In genomic region chr13:41880525-41880924, GRCm38 (mm10) we compare ENCODE assay signal across 20 mouse cellular contexts. TPM values are rescaled to one million over a fixed set of nuclear protein-coding genes. Genes with fewer than 3 reads are reported as not detected.
DNase-seq lines count a peak whose midpoint lies in the region; ATAC-seq and TF ChIP-seq lines count a peak whose summit lies in the region.
"Had no signal": no experiment of that assay in that cellular context is flagged by ENCODE, and none has a peak within 500 bp of the region (broad histone marks: within the 10 kb centered on the region; RNA-seq: fewer than 3 reads in every experiment).

No protein-coding gene starts in this region.

- H3K4me1 ChIP-seq in liver, postnatal 0 days (ENCODE audit: insufficient read depth), result peaks cover 11% of the 10 kb centered on the region; the same call in 1 of the 2 replicates
- H3K4me1 ChIP-seq in liver, embryonic 11.5 days (replicated peaks; ENCODE audit: control insufficient read depth, insufficient read depth, low read length), result no peaks in the 10 kb centered on the region
- peaks cover 18 to 60% of the 10 kb centered on the region in 2 experiments for H3K4me1 ChIP-seq in CH12.LX (ENCODE audit: control insufficient read depth in 1 of 2, insufficient read depth in 2 of 2)
- H3K4me1 ChIP-seq: embryonic facial prominence, embryonic 10.5 days; embryonic facial prominence, embryonic 12.5 days; forebrain, embryonic 13.5 days; forebrain, embryonic 15.5 days had no signal

- TF ChIP-seq EP300 in liver, postnatal 0 days (IDR thresholded peaks at IDR 0.05; ENCODE audit: low read depth), result no peak
- peak; percentile 96 for TF ChIP-seq EP300 in CH12.LX (IDR thresholded peaks at IDR 0.05; ENCODE audit: low read length)

- H3K9me3 ChIP-seq in liver, postnatal 0 days (ENCODE audit: low read length), result no peaks in the 10 kb centered on the region
- H3K9me3 ChIP-seq in liver, embryonic 11.5 days (ENCODE audit: control insufficient read depth, low read length), result no peaks in the 10 kb centered on the region
- no peaks in the 10 kb centered on the region for H3K9me3 ChIP-seq in CH12.LX (replicated peaks; ENCODE audit: low read length)
- H3K9me3 ChIP-seq: embryonic facial prominence, embryonic 10.5 days; embryonic facial prominence, embryonic 12.5 days; forebrain, embryonic 13.5 days; forebrain, embryonic 15.5 days had no signal

- no peaks in the 10 kb centered on the region for H3K79me2 ChIP-seq in CH12.LX (replicated peaks; ENCODE audit: control insufficient read depth, extremely low read depth, insufficient read depth, poor library complexity, severe bottlenecking)

- H3K27ac ChIP-seq in liver, postnatal 0 days (ENCODE audit: low read depth), result peak overlapping the region; percentile 39; the same call in 1 of the 2 replicates
- no peak overlapping the region for H3K27ac ChIP-seq in liver, embryonic 11.5 days (ENCODE audit: low read depth, low read length)
- H3K27ac ChIP-seq in CH12.LX (ENCODE audit: insufficient read depth, low read depth), result peak overlapping the region; percentile 15; the same call in 1 of the 2 replicates
- H3K27ac ChIP-seq: embryonic facial prominence, embryonic 10.5 days; embryonic facial prominence, embryonic 12.5 days; forebrain, embryonic 13.5 days; forebrain, embryonic 15.5 days had no signal

- no peak for DNase-seq in liver, postnatal 0 days
- DNase-seq in liver, embryonic 11.5 days (ENCODE audit: low spot score), result no peak
- DNase-seq in CH12.LX (ENCODE audit: extremely low read depth), result peak; percentile 65
- DNase-seq in splenic B cell, adult 2 months (ENCODE audit: low read depth, low spot score), result peak; percentile 19
- no peak for DNase-seq in retina, embryonic 14.5 days (ENCODE audit: low spot score)
- DNase-seq in urinary bladder, postnatal 14 days (ENCODE audit: low spot score), result no peak
- DNase-seq: B cell, adult 2 months; cerebellum, adult 11 months; cerebellum, adult 18-20 months; cerebellum, adult 8-10 months; cerebellum, adult 9-11 months; cerebellum, postnatal 36 days; forebrain, postnatal 0 days had no signal

- TF ChIP-seq POLR2A in CH12.LX (IDR thresholded peaks at IDR 0.05; ENCODE audit: low read depth, low read length), result no peak

- no peak overlapping the region for H3K4me2 ChIP-seq in liver, postnatal 0 days (ENCODE audit: low read depth, low read length)
- H3K4me2 ChIP-seq in liver, embryonic 11.5 days, result no peak overlapping the region
- H3K4me2 ChIP-seq in CH12.LX (ENCODE audit: insufficient read depth, low read depth, poor library complexity, severe bottlenecking), result no peak overlapping the region
- H3K4me2 ChIP-seq: embryonic facial prominence, embryonic 12.5 days; forebrain, embryonic 13.5 days; forebrain, embryonic 15.5 days had no signal

- H3K4me3 ChIP-seq in liver, postnatal 0 days (ENCODE audit: low read depth, low read length), result no peak overlapping the region
- H3K4me3 ChIP-seq in liver, embryonic 11.5 days (ENCODE audit: low read depth, low read length), result no peak overlapping the region
- H3K4me3 ChIP-seq in CH12.LX (replicated peaks in 1 of 3; ENCODE audit: low read depth in 2 of 3, low read length in 2 of 3, poor library complexity in 1 of 3), result no peak overlapping the region
- H3K4me3 ChIP-seq: embryonic facial prominence, embryonic 10.5 days; embryonic facial prominence, embryonic 12.5 days; forebrain, embryonic 13.5 days; forebrain, embryonic 15.5 days had no signal

- TF ChIP-seq CTCF in liver, postnatal 0 days (IDR thresholded peaks at IDR 0.05; ENCODE audit: low read depth), result no peak
- no peak for TF ChIP-seq CTCF in CH12.LX (conservative IDR thresholded peaks at IDR 0.05 in 1 of 2, IDR thresholded peaks at IDR 0.05 in 1 of 2; ENCODE audit: low read depth in 2 of 2, low read length in 2 of 2)

- no peak overlapping the region for H3K9ac ChIP-seq in liver, postnatal 0 days (replicated peaks)
- no peak overlapping the region for H3K9ac ChIP-seq in liver, embryonic 11.5 days (ENCODE audit: low read depth, low read length)
- no peak overlapping the region for H3K9ac ChIP-seq in CH12.LX (ENCODE audit: insufficient read depth, low read depth)
- H3K9ac ChIP-seq: embryonic facial prominence, embryonic 12.5 days; forebrain, embryonic 13.5 days; forebrain, embryonic 15.5 days; forebrain, postnatal 0 days had no signal

- ATAC-seq in liver, postnatal 0 days, result no peak
- ATAC-seq in liver, embryonic 11.5 days (replicated peaks; ENCODE audit: low FRiP score), result no peak
- ATAC-seq: CD4-positive, CD25-positive, alpha-beta regulatory T cell, adult 4 months; forebrain, embryonic 13.5 days; forebrain, embryonic 15.5 days; forebrain, postnatal 0 days had no signal

- dilution Hi-C loops in CH12.LX (cut with MboI; ENCODE audit: extremely low pct_ligation_motif_present, extremely low pct_unique_long_range_greater_than_20kb, low sequenced_read_pairs), result no loop called here

- in situ Hi-C loops in CH12.LX (cut with MboI; ENCODE audit: low pct_ligation_motif_present, low pct_unique_long_range_greater_than_20kb, low sequenced_read_pairs), result loop anchor here (10.0 kb wide), 1 partner anchor 116 kb away; no protein-coding TSS in a partner anchor

- no peak; the same call in none of the 2 replicates for TF ChIP-seq RAD21 in CH12.LX (IDR thresholded peaks at IDR 0.05; ENCODE audit: low read depth, low read length)

- no peaks in the 10 kb centered on the region for H3K36me3 ChIP-seq in liver, postnatal 0 days (replicated peaks; ENCODE audit: insufficient read depth, low read length)
- no peaks in the 10 kb centered on the region for H3K36me3 ChIP-seq in liver, embryonic 11.5 days (ENCODE audit: control insufficient read depth, insufficient read depth, low read length)
- peaks cover 0 to 1% of the 10 kb centered on the region in 2 experiments for H3K36me3 ChIP-seq in CH12.LX (replicated peaks in 1 of 2; ENCODE audit: control insufficient read depth in 1 of 2, insufficient read depth in 1 of 2, low read length in 1 of 2)
- H3K36me3 ChIP-seq in splenic B cell, adult 2 months (ENCODE audit: control insufficient read depth, insufficient read depth, low read length, poor library complexity, severe bottlenecking), result no peaks in the 10 kb centered on the region
- H3K36me3 ChIP-seq: embryonic facial prominence, embryonic 10.5 days; embryonic facial prominence, embryonic 12.5 days; forebrain, embryonic 15.5 days had no signal

- H3K27me3 ChIP-seq in liver, postnatal 0 days (ENCODE audit: insufficient read depth, low read length), result no peaks in the 10 kb centered on the region
- no peaks in the 10 kb centered on the region for H3K27me3 ChIP-seq in liver, embryonic 11.5 days (replicated peaks; ENCODE audit: control insufficient read depth, insufficient read depth, low read length)
- H3K27me3 ChIP-seq in CH12.LX (replicated peaks), result no peaks in the 10 kb centered on the region
- no peaks in the 10 kb centered on the region for H3K27me3 ChIP-seq in splenic B cell, adult 2 months (ENCODE audit: control insufficient read depth, insufficient read depth, low read length, poor library complexity, severe bottlenecking)
- H3K27me3 ChIP-seq: embryonic facial prominence, embryonic 12.5 days; forebrain, embryonic 13.5 days; forebrain, embryonic 15.5 days had no signal

TF ChIP-seq in CH12.LX, 34 proteins besides CTCF, POLR2A, EP300 and RAD21 (continues in another document):
- no peak for TF ChIP-seq ZKSCAN1 (IDR thresholded peaks at IDR 0.05; ENCODE audit: borderline replicate concordance, low read depth, low read length)
- TF ChIP-seq ETS1 (conservative IDR thresholded peaks at IDR 0.05; ENCODE audit: low read depth, low read length), result peak; percentile 94
- no peak for TF ChIP-seq ZC3H11A (IDR thresholded peaks at IDR 0.05; ENCODE audit: low read depth, low read length)
- TF ChIP-seq IRF4 (IDR thresholded peaks at IDR 0.05; ENCODE audit: low read depth, low read length), result peak; percentile 91
- TF ChIP-seq JUND (conservative IDR thresholded peaks at IDR 0.05; ENCODE audit: low read depth, low read length), result peak; percentile 66
- peak; percentile 52; the same call in 1 of the 2 replicates for TF ChIP-seq MAFK (IDR thresholded peaks at IDR 0.05; ENCODE audit: insufficient replicate concordance, low read length)
- peak; percentile 67 for TF ChIP-seq CHD2 (IDR thresholded peaks at IDR 0.05; ENCODE audit: low read length)
- TF ChIP-seq PAX5 (IDR thresholded peaks at IDR 0.05; ENCODE audit: low read length), result no peak
- TF ChIP-seq MYC (IDR thresholded peaks at IDR 0.05; ENCODE audit: low read depth, low read length), result no peak
- TF ChIP-seq KAT2A (IDR thresholded peaks at IDR 0.05; ENCODE audit: insufficient replicate concordance, low read length), result no peak
- TF ChIP-seq TBP (conservative IDR thresholded peaks at IDR 0.05; ENCODE audit: low read depth, low read length), result no peak
- no peak for TF ChIP-seq CHD1 (IDR thresholded peaks at IDR 0.05; ENCODE audit: low read depth, low read length)
- TF ChIP-seq ZNF384 (IDR thresholded peaks at IDR 0.05; ENCODE audit: low read depth, low read length), result 0 out of 2 replicates have a peak, but pooled peaks have one; percentile 32
- TF ChIP-seq SMC3 (IDR thresholded peaks at IDR 0.05; ENCODE audit: low read depth, low read length), result peak; percentile 15; the same call in 1 of the 2 replicates
- no peak for TF ChIP-seq USF2 (conservative IDR thresholded peaks at IDR 0.05; ENCODE audit: low read depth, low read length)
- TF ChIP-seq MXI1 (IDR thresholded peaks at IDR 0.05; ENCODE audit: low read depth, low read length), result no peak
- TF ChIP-seq SIN3A (IDR thresholded peaks at IDR 0.05; ENCODE audit: low read length), result no peak
- no peak for TF ChIP-seq POLR2AphosphoS2 (IDR thresholded peaks at IDR 0.05; ENCODE audit: low read depth, low read length)
- no peak for TF ChIP-seq NELFE (IDR thresholded peaks at IDR 0.05; ENCODE audit: low read depth, low read length)
- TF ChIP-seq ZMIZ1 (IDR thresholded peaks at IDR 0.05; ENCODE audit: low read depth, low read length), result no peak
- TF ChIP-seq TCF12 (IDR thresholded peaks at IDR 0.05; ENCODE audit: low read depth, low read length), result peak; percentile 92
- TF ChIP-seq JUN (IDR thresholded peaks at IDR 0.05; ENCODE audit: insufficient read depth, low read depth, low read length), result peak; percentile 75
- peak; percentile 90 for TF ChIP-seq BHLHE40 (IDR thresholded peaks at IDR 0.05; ENCODE audit: low read depth, low read length)
- no peak for TF ChIP-seq USF1 (IDR thresholded peaks at IDR 0.05; ENCODE audit: low read depth, low read length)
- 0 out of 2 replicates have a peak, but pooled peaks have one; percentile 53 for TF ChIP-seq RCOR1 (conservative IDR thresholded peaks at IDR 0.05; ENCODE audit: low read depth, low read length)
- TF ChIP-seq ELF1 (IDR thresholded peaks at IDR 0.05; ENCODE audit: low read depth, low read length), result no peak

RNA-seq across cellular contexts. Expression of gene Adtrp, which starts 33.0 kb away (rescaled TPM):
- polyA plus RNA-seq in liver, postnatal 0 days (2015; fragmentation: Nextera tagmentation; extraction: Ambion mirVana), result 94.2 and 94.5 TPM in 2 replicates
- polyA plus RNA-seq in liver, embryonic 11.5 days (2014; fragmentation: Nextera tagmentation; extraction: Ambion mirVana), result 0.32 and 0.89 TPM in 2 replicates
- total RNA-seq in CH12.LX (2012; rRNA removed) (37.1 and 39.2 TPM in 2 replicates), CH12.LX (2014; rRNA removed) (2.4 and 4.2 TPM in 2 replicates)
- polyA plus RNA-seq in CH12.LX (2012; ENCODE audit: insufficient read length, low read depth), result 6.1 and 7.2 TPM in 2 replicates
- total RNA-seq: forebrain, postnatal 0 days; MEL had no signal
- polyA plus RNA-seq: embryonic facial prominence, embryonic 10.5 days; forebrain, embryonic 11.5 days; forebrain, embryonic 13.5 days; forebrain, embryonic 15.5 days; forebrain, postnatal 0 days had no signal

Comparison
In these comparisons a context has a peak if more than half of its experiments do, and no peak if none do; other contexts are left out.
1. RNA of gene Adtrp, which starts 33.0 kb away (polyA plus RNA-seq): 94.2 to 94.5 TPM in liver, postnatal 0 days; 6.1 to 7.2 TPM in CH12.LX and 0.32 to 0.89 TPM in liver, embryonic 11.5 days; every median in the first group is over 10 times any median in the second.
2. DNase-seq: peak in CH12.LX (single experiment) and splenic B cell, adult 2 months (single experiment); none in liver, postnatal 0 days (single experiment), liver, embryonic 11.5 days (single experiment), retina, embryonic 14.5 days (single experiment) and urinary bladder, postnatal 14 days (single experiment).